Mouse (Mus musculus) adrenal gland, postnatal 4 days (tissue): ENCODE data around the gene Itpk1. TPM values are rescaled to one million over a fixed set of nuclear protein-coding genes. Genes with fewer than 3 reads are reported as not detected.

Experiments used
- DNase-seq, 2 experiments: peaks; one replicate each; pipeline ENCODE4 v3.0.0; 2021 to 2022; ENCODE audit warnings: low spot score in 2 of 2, mixed read lengths in 2 of 2
- long read RNA-seq, 2 experiments: library from polyadenylated mRNA; stranded (forward); transcript quantifications; one replicate each; pipeline ENCODE4 v2.0.0; 2021
- total RNA-seq, 2 experiments: library from RNA; stranded (reverse); gene quantifications; 2 replicates each; pipeline ENCODE4 v1.2.3; 2021

The Itpk1 gene
- 10 to 100 TPM; 46.6 to 57.7 TPM for total RNA-seq
- long read RNA-seq, experiment 1, transcript Itpk1-201 (10 exons, 2,918 nt), result major isoform, 22 of 34 reads
- long read RNA-seq, experiment 1, partial matches to known transcripts, result 2 of 34 reads
- long read RNA-seq, experiment 1, other reads (novel, unspliced or antisense), result 10 of 34 reads
- long read RNA-seq, experiment 2, transcript Itpk1-201 (10 exons, 2,918 nt), result major isoform, 72 of 93 reads
- long read RNA-seq, experiment 2, partial matches to known transcripts, result 2 of 93 reads
- long read RNA-seq, experiment 2, other reads (novel, unspliced or antisense), result 19 of 93 reads

GRCm38 (mm10) chr12:102704457-102705198 lies at the start of gene Itpk1:
Gene Itpk1 (minus strand): TSS chr12:102704930.
- peak in 1 of 2 experiments; percentile 28 for DNase-seq

- no peak for DNase-seq
These were observed 43.5 kb upstream of the Itpk1 start for GRCm38 (mm10) chr12:102748256-102748655.

DNA sequence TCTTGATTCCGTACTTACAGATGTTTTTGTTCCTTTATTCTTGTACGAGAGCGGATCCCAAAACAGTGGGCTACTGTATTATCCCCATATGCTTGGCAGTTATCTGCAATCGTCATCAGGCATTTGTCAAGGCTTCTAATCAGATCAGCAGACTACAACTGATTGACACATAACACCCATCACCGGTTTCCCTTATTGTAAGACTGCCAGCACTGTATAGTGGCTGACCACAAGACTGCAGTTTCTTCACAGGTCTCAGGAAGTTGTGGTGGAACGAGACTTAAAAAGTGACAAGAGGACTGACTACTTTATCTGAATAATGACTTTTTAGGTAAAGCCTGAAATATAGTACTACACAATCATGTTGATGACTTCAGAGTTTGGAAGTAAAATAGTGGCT lies 40.1 kb upstream of the Itpk1 start:
- DNase-seq, result no peak

GRCm38 (mm10) chr12:102743589-102744574 lies 39.2 kb upstream of the Itpk1 start, which contains the start of the genes Moap1 and Tmem251:
Gene Moap1 (minus strand): TSS chr12:102743661.
Gene Tmem251 (plus strand): TSS chr12:102743762.
- peak; percentile 69 to 81 for DNase-seq

DNA sequence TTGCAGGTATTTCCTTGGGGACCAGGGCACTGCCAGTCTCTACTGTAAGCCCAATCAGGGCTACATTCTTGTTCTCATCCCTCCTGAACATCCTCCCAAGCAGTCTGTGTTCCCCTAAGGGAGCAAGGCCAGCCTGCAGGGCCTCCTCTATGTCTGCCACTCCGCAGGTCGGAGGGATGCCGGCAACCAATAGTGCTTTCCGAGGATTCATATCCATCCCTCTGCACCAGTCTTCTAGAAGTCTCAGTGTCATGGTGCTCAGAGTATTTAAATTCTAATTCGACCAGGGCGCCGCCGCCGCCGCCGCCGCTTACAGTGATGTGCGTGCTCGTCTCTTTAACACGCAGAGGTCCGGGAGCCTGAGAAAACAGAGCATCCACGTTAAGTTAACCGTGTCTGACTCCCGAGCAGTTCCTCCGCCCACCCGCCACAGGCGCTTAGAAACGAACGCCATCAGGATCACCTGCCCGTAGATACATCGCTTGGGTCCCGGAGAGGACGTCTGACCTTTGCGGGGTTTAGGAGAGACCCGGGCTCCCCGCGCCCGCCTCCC lies 38.4 kb upstream of the Itpk1 start:
- no peak for DNase-seq

DNA sequence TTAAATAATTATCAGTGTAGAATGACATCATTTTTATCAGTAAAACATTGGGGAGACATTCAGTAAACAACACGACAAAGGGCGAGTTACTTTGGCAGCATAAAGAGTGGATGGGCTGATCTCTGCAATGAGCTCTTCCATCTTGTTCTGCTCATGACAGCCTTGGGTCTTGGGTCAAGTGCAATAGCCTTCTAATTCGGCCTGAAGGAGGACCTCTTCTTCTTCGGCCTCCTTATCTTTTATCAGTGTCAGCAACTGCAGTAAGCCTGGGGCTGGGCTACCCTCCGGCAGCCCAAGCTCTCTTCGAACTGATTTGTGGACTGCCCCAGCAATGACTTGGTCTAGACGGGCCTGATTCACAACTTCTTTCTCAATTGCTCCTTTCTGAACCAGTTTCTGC lies 37.3 kb upstream of the Itpk1 start:
- DNase-seq, result no peak

DNA sequence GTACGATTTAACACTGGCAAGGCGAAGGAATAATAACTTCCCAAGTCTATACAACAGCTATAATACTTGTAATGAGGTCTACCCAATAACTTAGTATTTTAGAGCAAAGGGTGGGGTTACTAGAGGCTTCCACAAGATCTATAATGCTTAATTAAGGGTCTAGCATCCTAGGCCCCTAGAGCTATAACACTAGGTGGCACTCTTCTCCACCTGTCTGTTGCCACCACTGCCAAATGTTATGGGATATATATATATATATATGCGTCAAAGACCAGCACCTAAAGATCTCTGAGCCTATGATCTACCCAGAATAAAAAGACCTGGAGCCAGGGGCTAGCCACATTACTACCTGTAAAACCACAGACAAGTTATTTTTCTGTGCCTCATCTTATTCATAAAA lies 35.6 kb upstream of the Itpk1 start:
- DNase-seq, result no peak

GRCm38 (mm10) chr12:102739096-102739495 lies 34.4 kb upstream of the Itpk1 start:
- no peak for DNase-seq

DNA sequence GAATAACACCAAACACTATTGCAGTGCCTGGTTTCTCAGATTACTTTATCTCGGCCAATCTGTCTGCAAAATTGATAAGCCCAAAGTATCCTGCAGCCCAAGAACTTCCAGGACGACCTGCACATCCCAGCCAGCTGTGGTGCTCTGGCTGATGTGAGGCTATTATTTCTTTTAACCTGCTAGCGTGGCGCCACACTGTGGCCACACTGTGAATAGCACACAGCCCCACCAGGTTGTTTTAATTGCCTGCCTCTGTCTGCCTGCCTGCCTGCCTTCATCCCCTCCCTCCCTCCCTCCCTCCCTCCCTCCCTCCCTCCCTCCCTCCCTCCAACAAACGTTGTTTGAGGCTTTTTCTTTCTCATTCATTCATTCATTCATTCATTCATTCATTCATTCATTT lies 28.7 kb upstream of the Itpk1 start:
- peak in 1 of 2 experiments; percentile 45 for DNase-seq

DNA sequence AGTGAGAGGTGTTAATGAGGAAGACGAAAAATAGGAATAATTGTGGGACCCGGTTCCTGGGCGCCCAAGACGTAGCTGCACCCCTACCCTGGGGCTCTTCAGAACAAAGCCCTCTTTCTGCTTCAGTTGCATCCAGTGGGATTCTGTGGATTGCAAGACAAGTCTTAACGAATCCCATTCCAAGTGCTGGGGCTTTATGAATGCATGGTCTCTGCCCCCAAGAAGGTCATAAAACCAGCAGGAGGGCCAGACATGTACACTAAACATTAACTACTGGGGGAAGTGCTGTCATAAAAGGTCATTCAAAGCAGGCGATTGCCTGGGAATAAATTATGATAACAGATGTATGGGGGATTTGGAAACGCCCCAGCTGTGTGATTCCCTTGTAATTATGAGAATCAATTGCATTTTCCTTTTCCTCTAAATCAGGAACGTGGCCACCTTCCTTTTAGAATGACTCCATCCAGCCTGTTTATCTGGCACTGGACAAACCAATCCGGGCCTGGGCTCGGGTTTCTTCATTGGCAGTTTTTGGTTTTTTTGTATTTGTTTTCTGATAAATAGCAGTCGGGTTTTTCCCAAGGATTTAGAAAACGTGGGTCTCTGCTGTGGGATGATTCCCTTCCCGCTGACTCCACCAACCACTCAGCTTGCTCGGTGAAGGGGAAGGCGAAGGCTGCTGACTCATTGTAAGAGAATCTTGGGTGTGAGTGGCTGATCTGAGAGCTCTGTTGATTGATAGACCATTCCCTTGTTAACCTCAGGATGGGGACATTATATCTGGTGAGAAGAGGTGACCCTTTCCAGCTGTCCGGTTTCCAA lies 26.3 kb upstream of the Itpk1 start:
- DNase-seq, result no peak

- peak; percentile 17 to 27 for DNase-seq
These were observed 25.4 kb upstream of the Itpk1 start for GRCm38 (mm10) chr12:102729855-102730797.

GRCm38 (mm10) chr12:102725761-102726175 lies 21.0 kb upstream of the Itpk1 start:
- DNase-seq, result peak in 1 of 2 experiments; percentile 22

DNA sequence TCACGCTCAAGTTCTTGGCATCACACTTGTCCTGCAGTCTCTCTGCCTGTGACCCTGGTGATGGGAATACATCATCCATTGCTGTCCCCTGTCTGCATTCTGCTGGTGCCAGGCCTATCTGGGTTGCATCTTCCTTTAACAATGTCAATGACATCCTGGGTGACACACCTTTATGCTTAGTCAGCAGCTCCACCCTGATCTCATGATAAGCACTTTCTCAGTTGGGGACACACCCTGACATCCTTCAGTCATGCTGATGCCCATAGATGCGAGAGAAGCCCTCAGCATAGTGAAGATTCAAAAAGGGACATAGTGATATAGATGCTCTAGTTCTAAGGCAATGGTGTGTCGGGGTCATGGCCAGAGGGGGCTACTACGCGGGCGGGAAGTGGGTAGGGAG lies 20.4 kb upstream of the Itpk1 start:
- no peak for DNase-seq

DNA sequence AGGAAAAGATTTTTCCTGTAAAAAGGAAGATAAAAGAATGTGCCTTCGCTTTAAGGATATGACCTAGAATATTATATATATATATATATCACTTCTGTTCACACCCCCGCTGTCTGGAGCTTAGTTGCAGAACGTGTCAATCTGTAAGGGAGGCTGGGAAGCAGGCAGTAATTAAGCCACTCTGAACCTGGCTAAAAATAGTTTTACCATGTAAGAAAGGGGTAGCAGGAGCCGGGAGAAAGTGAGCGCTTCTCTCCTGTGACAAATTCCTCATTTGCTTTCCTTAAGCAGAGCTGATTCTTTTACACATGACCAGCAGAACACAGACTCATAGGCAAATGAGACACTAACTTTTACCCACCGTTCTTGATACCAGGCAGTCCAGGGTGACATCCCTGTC lies 19.1 kb upstream of the Itpk1 start:
- no peak for DNase-seq

- no peak for DNase-seq
These were observed 18.2 kb upstream of the Itpk1 start for GRCm38 (mm10) chr12:102722966-102723365.

DNA sequence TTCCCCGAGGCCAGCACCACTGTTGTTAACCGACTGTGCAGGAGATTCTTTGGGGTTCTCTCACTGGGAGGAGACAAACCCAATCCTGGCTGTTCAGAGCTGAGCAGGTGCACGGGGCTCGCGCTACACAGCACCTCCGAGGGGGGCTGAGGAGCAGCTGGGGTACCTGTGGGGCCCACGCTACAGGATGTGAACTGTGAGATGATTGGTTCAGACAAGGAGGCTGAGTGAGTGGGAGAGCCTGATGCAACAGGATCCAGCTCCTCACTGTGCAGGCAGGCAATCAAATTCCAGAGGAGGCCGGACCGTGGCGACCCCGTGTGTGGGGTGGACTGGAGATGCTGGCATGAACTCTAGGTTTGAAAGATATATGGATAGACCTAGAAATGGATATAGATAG lies 17.7 kb upstream of the Itpk1 start:
- DNase-seq, result no peak

DNA sequence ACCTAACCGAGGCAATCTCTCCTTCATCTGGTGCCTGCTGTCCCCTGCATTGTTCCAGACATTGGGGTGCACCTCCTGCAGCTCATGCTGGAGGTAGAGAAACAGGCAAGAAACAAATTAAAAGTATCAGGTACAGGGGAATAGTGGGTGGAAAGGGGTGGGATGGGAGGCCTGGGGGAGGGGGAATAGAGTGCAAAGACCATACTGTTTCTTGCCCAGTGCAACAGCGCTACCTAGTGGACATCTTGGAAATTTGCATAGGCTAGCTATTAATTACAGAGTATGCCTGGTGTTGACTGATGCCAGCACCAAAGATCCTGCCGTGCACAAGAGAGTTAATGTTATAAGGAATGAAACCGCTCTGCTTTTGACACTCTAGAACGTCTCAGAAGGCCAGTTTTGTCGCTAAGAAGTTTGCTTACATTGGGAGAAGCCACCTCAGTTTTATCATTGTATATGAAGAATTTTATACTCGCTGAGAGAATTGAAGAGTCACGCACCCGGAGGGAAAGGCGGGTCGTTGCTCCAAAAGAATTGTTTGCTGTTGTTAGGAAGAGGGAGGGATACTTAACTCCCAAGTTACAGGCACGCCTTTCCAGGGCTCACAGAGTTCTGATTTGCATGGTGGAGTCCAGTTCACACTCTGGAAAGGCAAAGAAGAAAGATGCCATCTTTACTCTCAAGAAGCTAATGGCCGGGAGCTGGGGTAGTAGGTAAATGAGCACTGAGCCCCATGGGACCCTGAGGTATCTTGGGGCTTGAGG lies 15.0 kb upstream of the Itpk1 start:
- DNase-seq, result no peak
